Mouse (Mus musculus): ENCODE measurements around the gene Sufu. TPM values are rescaled to one million over a fixed set of nuclear protein-coding genes. Genes with fewer than 3 reads are reported as not detected.

Gene Sufu
- total and polyA plus RNA-seq, 3 experiments = 11.4 to 42.5 TPM; not detected in 1

- no peak for TF ChIP-seq USF2 (IDR thresholded peaks at IDR 0.05; ENCODE audit: borderline replicate concordance in 1 of 2, insufficient read depth in 1 of 2, low read depth in 1 of 2, low read length in 2 of 2)
- no peak for TF ChIP-seq CTCF (IDR thresholded peaks at IDR 0.05 in 2 of 3, conservative IDR thresholded peaks at IDR 0.05 in 1 of 3; ENCODE audit: control insufficient read depth in 1 of 3, insufficient read depth in 1 of 3, low read depth in 2 of 3, low read length in 3 of 3, poor library complexity in 1 of 3, severe bottlenecking in 1 of 3)
- TF ChIP-seq GATA1 (IDR thresholded peaks at IDR 0.05; ENCODE audit: low read depth, low read length) = peak; percentile 67
Observed at GRCm38 (mm10) chr19:46395109-46396009, 1.3 kb upstream of the Sufu start, which contains the start of gene Actr1a (continued).

DNA sequence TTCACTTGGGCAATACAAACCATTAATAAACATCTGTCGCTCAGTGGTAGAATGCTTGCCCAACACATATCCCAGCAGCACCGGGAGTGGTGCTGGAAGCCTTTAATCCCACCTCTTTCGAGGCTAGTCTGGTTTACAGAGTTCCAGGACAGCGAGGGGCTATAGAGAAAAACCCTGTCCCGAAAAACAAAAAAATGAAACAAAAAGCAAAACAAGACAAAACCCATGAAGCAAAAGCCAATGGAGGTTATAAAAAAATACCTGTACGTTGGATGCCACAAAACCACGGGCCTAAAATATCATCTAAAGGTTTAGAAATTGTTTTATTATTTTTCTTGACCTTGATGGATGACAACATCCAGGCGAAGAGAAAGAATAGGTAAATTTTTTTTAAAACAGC is 587 bp upstream of the Sufu start:
- Histone ChIP-seq H3K4me1 (ENCODE audit: control insufficient read depth in 1 of 2, insufficient read depth in 2 of 2, low read length in 2 of 2) (peaks cover 0 to 16% of the 10 kb centered on the region in 2 experiments; a peak in 3 of 4 replicates), H3K27me3 (ENCODE audit: control insufficient read depth in 1 of 2, insufficient read depth in 2 of 2, low read length in 2 of 2) (no peaks in the 10 kb centered on the region), H3K9me3 (replicated peaks; ENCODE audit: insufficient read depth, low read length) (no peaks in the 10 kb centered on the region), H3K27ac (ENCODE audit: control insufficient read depth, low read depth, low read length) (peak overlapping the region; percentile 61), H3K4me3 (ENCODE audit: control insufficient read depth in 1 of 2, insufficient read depth in 1 of 2, low read depth in 2 of 2, low read length in 2 of 2) (peak overlapping the region; percentile 71 to 80), H3K36me3 (ENCODE audit: control insufficient read depth in 1 of 2, insufficient read depth in 2 of 2, low read length in 2 of 2) (peaks cover 5 to 13% of the 10 kb centered on the region in 2 experiments), H3K79me2 (ENCODE audit: control insufficient read depth, insufficient read depth, low read length, poor library complexity) (peaks cover 55% of the 10 kb centered on the region), H3K9ac (ENCODE audit: control insufficient read depth, low read depth, low read length, poor library complexity, severe bottlenecking) (peak overlapping the region; percentile 75)
- TF ChIP-seq MXI1 (IDR thresholded peaks at IDR 0.05; ENCODE audit: low read depth, low read length) (no peak), ZNF384 (IDR thresholded peaks at IDR 0.05; ENCODE audit: low read depth, low read length) (no peak; the same call in 1 of the 2 replicates), KAT2A (conservative IDR thresholded peaks at IDR 0.05; ENCODE audit: low read depth, low read length) (no peak), RCOR1 (IDR thresholded peaks at IDR 0.05; ENCODE audit: low read depth, low read length) (no peak), MAZ (IDR thresholded peaks at IDR 0.05; ENCODE audit: low read depth, low read length) (no peak), ZKSCAN1 (IDR thresholded peaks at IDR 0.05; ENCODE audit: low read depth, low read length) (0 out of 2 replicates have a peak, but pooled peaks have one; percentile 20), POLR2AphosphoS5 (IDR thresholded peaks at IDR 0.05; ENCODE audit: borderline replicate concordance, low read depth, low read length) (no peak), EP300 (IDR thresholded peaks at IDR 0.05; ENCODE audit: low read depth in 1 of 2, low read length in 2 of 2) (no peak), NELFE (IDR thresholded peaks at IDR 0.05; ENCODE audit: low read depth, low read length) (no peak), TAL1 (IDR thresholded peaks at IDR 0.05; ENCODE audit: low read length) (no peak), USF2 (IDR thresholded peaks at IDR 0.05; ENCODE audit: borderline replicate concordance in 1 of 2, insufficient read depth in 1 of 2, low read depth in 1 of 2, low read length in 2 of 2) (no peak), CHD1 (IDR thresholded peaks at IDR 0.05; ENCODE audit: low read depth, low read length) (peak; percentile 96; the same call in 1 of the 2 replicates), JUND (IDR thresholded peaks at IDR 0.05; ENCODE audit: low read depth, low read length) (no peak), TCF12 (IDR thresholded peaks at IDR 0.05; ENCODE audit: low read depth, low read length) (0 out of 2 replicates have a peak, but pooled peaks have one; percentile 6), RAD21 (IDR thresholded peaks at IDR 0.05; ENCODE audit: low read depth, low read length) (no peak), HCFC1 (IDR thresholded peaks at IDR 0.05; ENCODE audit: low read depth, low read length) (no peak), NRF1 (IDR thresholded peaks at IDR 0.05; ENCODE audit: insufficient read depth, low read depth, low read length, poor library complexity, severe bottlenecking) (no peak), SIN3A (IDR thresholded peaks at IDR 0.05; ENCODE audit: low read length) (no peak)
- DNase-seq (ENCODE audit: low read depth, low spot score) = no peak
